Mouse (Mus musculus) kidney, adult 10 weeks (tissue): ENCODE measurements around the gene Vapa. TPM values are rescaled to one million over a fixed set of nuclear protein-coding genes. Genes with fewer than 3 reads are reported as not detected.

Experiments
- polyA plus RNA-seq: library from polyadenylated mRNA; stranded (reverse); fragments of 350-450 nt; fragmentation: Illumina TruSeq; extraction: RNeasy Lipid Tissue Mini Kit (QIAGEN cat#74804); gene quantifications from one replicate; pipeline ENCODE4 v1.2.3, GENCODE M21; 2014; ENCODE audit warnings: low read depth, low replicate concordance

The Vapa gene
- polyA plus RNA-seq = 222 TPM

DNA sequence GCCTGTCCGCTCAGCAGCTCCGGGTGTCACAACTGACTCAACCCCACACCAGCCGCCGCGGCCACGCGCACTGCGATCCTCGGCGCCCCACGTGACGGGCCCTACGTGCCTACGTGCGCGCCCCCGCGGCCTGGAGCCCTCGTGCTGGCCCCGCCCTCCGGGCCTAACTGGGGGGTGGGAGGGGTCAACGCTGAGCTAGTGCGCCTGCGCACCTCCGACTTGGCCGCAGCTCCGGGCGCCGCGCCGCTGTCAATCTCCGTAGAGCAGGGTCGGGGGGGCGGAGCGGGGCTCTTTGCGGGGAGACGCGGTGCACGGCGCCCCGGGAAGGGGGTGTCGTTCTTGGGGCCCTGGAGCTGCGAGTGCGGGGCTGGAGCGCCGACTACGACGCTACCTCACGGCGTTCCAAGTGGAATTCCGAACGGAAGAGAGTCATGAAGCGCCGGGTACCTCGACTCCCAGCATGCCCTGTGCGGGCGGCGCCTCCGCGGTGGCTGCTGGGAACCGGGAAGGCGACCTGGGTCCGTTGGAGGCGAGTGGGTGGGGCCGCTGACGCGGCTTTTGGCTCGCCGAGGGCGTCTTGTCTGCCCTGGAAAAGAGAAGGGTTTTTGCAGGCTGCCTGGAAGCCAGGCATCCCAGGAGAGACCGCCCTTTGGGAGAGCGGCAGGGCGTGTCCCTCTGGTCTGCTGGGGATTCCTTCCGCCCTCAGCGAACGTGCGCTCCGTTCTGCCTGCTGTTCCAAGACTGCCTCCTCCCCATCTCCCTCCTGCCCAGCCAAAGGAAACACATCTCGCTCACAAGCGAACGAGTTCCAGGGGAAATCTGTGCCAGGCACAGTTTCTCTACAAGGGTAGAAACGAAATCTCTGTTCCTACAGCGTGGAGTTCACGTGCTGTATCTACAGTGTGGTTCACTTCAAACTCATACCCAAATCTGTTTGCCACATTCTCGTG lies at the start of gene Vapa:
Gene Vapa (minus strand): TSS at position 93 of the 950 bp plus-strand sequence.

DNA sequence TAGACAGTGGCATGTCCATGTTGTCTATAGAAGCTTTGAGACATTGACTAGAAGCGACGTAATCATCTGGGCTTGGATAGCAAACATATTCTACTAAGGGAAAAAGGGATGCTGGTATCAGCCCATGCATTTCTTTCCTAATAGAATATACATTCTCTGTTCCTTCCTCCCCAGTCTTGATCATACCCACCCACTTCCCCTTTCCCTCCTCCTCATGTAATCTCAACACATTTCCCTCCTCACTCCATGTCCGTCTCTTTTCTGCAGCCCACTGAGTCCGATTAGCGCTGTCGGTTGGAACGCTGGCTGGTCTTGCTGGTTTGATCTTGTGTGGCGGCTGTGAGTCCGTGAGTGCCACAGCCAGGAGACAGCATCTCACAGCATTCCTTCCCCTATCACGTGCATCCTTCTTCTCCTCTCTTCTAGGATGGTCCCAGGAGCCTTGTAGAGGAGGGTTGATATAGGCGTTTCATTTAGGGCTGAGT lies 28.4 kb upstream of the Vapa start, which contains the start of gene Txndc2:
Gene Txndc2 (minus strand): TSS at position 435 of the 485 bp plus-strand sequence.

DNA sequence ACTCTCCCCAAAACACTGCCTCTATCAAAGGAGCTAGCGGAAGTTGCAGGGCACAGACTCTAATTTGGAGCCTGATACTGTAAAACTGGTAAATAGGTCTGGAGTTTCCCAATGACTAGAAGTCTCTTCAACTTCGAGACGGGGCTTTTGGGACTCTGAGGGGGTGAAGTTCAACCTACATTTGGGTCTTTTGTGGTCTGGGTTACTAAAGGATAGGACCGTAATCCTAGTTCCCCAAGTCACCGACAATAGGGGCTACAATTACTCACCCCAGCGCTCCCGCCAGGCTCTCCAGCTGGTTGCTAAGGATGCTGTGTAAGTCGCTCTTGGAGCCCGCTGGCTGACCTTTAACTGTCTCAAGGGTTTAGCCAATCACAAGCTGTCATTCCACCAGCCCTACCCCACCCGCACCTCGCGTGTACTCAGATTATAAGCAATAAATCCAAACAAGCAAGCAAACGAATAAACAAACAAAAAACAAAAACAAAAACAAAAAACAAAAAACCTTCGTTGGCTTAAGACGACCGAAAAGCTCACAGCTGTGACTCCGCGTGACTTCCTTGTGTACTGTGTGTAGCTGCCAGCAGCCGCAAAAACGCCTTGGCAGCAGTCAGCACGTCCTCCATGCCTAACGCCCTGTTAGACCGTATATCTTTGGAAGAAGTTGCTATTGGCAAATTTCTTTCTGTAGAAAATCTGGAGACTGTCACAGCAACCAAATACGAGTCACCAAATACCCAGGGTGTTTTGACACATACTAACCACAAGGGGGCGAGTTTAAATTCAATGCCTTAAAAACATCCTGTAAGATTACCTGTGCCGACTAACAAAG lies 72.7 kb downstream of the Vapa start, which contains the start of gene Tmem232:
Gene Tmem232 (minus strand): TSS at position 342 of the 832 bp plus-strand sequence.

Other genes starting within 250 kb of the Vapa start
- 0.40 TPM for gene Tmem232, start 72.8 kb downstream of the Vapa start, polyA plus RNA-seq
- gene Txndc2, start 28.6 kb upstream of the Vapa start, polyA plus RNA-seq = 0.24 TPM
- 19.0 TPM for gene Rab31, start 159.2 kb upstream of the Vapa start, polyA plus RNA-seq
- gene Ppp4r1, start 169.0 kb upstream of the Vapa start, polyA plus RNA-seq = 26.7 TPM